Mouse (Mus musculus): ENCODE measurements around the gene Tet2.
A peak's percentile ranks its signal among the peaks of the same experiment; 100 is the strongest.
"Not testable (repeated sequence)": the region's sequence is repeated elsewhere in the genome, so short reads cannot be mapped to it uniquely, and the experiment has no call there.

The Tet2 gene

GRCm38 (mm10) chr3:133544551-133545303 lies at the start of gene Tet2:
TSS of gene Tet2 (minus strand) at chr3:133545139.
- peak; percentile 41 to 50 for DNase-seq (ENCODE audit: low spot score in 2 of 2)

GRCm38 (mm10) chr3:133592995-133593394 lies 48.1 kb upstream of the Tet2 start:
- not testable (repeated sequence) for DNase-seq (ENCODE audit: low spot score in 2 of 2)

GRCm38 (mm10) chr3:133590506-133591152 lies 45.7 kb upstream of the Tet2 start:
- DNase-seq (ENCODE audit: low spot score in 2 of 2), result no peak

GRCm38 (mm10) chr3:133585010-133585409 lies 40.1 kb upstream of the Tet2 start:
- no peak for DNase-seq (ENCODE audit: low spot score in 2 of 2)

GRCm38 (mm10) chr3:133583411-133584025 lies 38.6 kb upstream of the Tet2 start:
- DNase-seq (ENCODE audit: low spot score in 2 of 2), result no peak

- DNase-seq (ENCODE audit: low spot score in 2 of 2), result no peak
These were observed 38.0 kb upstream of the Tet2 start for GRCm38 (mm10) chr3:133582969-133583368.

GRCm38 (mm10) chr3:133582096-133582495 lies 37.2 kb upstream of the Tet2 start:
- no peak for DNase-seq (ENCODE audit: low spot score in 2 of 2)

GRCm38 (mm10) chr3:133581541-133581940 lies 36.6 kb upstream of the Tet2 start:
- DNase-seq (ENCODE audit: low spot score in 2 of 2), result no peak

GRCm38 (mm10) chr3:133579671-133580070 lies 34.7 kb upstream of the Tet2 start:
- DNase-seq (ENCODE audit: low spot score in 2 of 2), result no peak

GRCm38 (mm10) chr3:133579140-133579539 lies 34.2 kb upstream of the Tet2 start:
- DNase-seq (ENCODE audit: low spot score in 2 of 2), result no peak

- DNase-seq (ENCODE audit: low spot score in 2 of 2), result no peak
These were observed 30.0 kb upstream of the Tet2 start for GRCm38 (mm10) chr3:133574969-133575368.

GRCm38 (mm10) chr3:133571961-133572360 lies 27.0 kb upstream of the Tet2 start:
- DNase-seq (ENCODE audit: low spot score in 2 of 2), result no peak

- DNase-seq (ENCODE audit: low spot score in 2 of 2), result no peak
These were observed 18.7 kb upstream of the Tet2 start for GRCm38 (mm10) chr3:133563503-133564205.

GRCm38 (mm10) chr3:133559413-133560114 lies 14.6 kb upstream of the Tet2 start:
- DNase-seq (ENCODE audit: low spot score in 2 of 2), result no peak

GRCm38 (mm10) chr3:133557602-133558001 lies 12.7 kb upstream of the Tet2 start:
- no peak for DNase-seq (ENCODE audit: low spot score in 2 of 2)

GRCm38 (mm10) chr3:133557154-133557553 lies 12.2 kb upstream of the Tet2 start:
- no peak for DNase-seq (ENCODE audit: low spot score in 2 of 2)

GRCm38 (mm10) chr3:133555378-133555777 lies 10.4 kb upstream of the Tet2 start:
- no peak for DNase-seq (ENCODE audit: low spot score in 2 of 2)

GRCm38 (mm10) chr3:133554552-133555067 lies 9.7 kb upstream of the Tet2 start:
- no peak for DNase-seq (ENCODE audit: low spot score in 2 of 2)

GRCm38 (mm10) chr3:133554092-133554491 lies 9.2 kb upstream of the Tet2 start:
- no peak for DNase-seq (ENCODE audit: low spot score in 2 of 2)

- DNase-seq (ENCODE audit: low spot score in 2 of 2), result no peak
These were observed 7.0 kb upstream of the Tet2 start for GRCm38 (mm10) chr3:133551941-133552340.

Data from thymus, postnatal 10 days (tissue).